Mouse (Mus musculus) G1E (cell line): ENCODE results near the gene Capzb. TPM values are rescaled to one million over a fixed set of nuclear protein-coding genes. Genes with fewer than 3 reads are reported as not detected.

ENCODE experiments used
- ATAC-seq: 2 replicates; pipeline ENCODE4 v1.8.0; 2016; ENCODE audit warnings: mild to moderate bottlenecking; ENCODE audit not compliant: insufficient number of reproducible peaks, poor library complexity, low FRiP score, severe bottlenecking; ENCODE audit errors: extremely low read depth
- DNase-seq: peaks from one replicate; pipeline ENCODE4 v3.0.0; 2012; ENCODE audit warnings: low spot score
- H3K27me3 ChIP-seq: 2 replicates; pipeline ENCODE4 v1.6.1; 2012; ENCODE audit warnings: mild to moderate bottlenecking, low read length, inconsistent platforms; ENCODE audit not compliant: insufficient read depth
- H3K36me3 ChIP-seq: replicated peaks from 2 replicates; pipeline ENCODE3; 2012; ENCODE audit warnings: mild to moderate bottlenecking, inconsistent platforms
- H3K4me1 ChIP-seq: 2 replicates; pipeline ENCODE4 v1.6.1; 2012; ENCODE audit warnings: low read depth, low read length, inconsistent platforms, mixed read lengths; ENCODE audit not compliant: insufficient read depth
- H3K4me3 ChIP-seq: 2 replicates; pipeline ENCODE4 v1.5.1; 2012; ENCODE audit warnings: low read depth, mild to moderate bottlenecking, inconsistent platforms, low read length, moderate library complexity, mixed read lengths
- H3K9me3 ChIP-seq: replicated peaks from 2 replicates; pipeline ENCODE4 v1.6.1; 2012; ENCODE audit warnings: inconsistent platforms
- CTCF ChIP-seq: IDR thresholded peaks from 2 replicates; pipeline ENCODE4 v1.5.1; 2012; ENCODE audit warnings: low read depth, low read length, inconsistent platforms, mixed read lengths
- GATA1 ChIP-seq: IDR thresholded peaks from 2 replicates; pipeline ENCODE4 v1.6.1; 2012; ENCODE audit warnings: borderline replicate concordance, low read length, inconsistent platforms, mixed read lengths
- GATA2 ChIP-seq: IDR thresholded peaks from 2 replicates; pipeline ENCODE4 v1.6.1; 2012; ENCODE audit warnings: low read depth, low read length, inconsistent platforms, borderline replicate concordance
- POLR2AphosphoS5 ChIP-seq: IDR thresholded peaks from 2 replicates; pipeline ENCODE4 v1.6.1; 2012; ENCODE audit warnings: low read depth, low read length, inconsistent platforms; ENCODE audit not compliant: insufficient replicate concordance
- TAL1 ChIP-seq: conservative IDR thresholded peaks from 2 replicates; pipeline ENCODE4 v1.6.1; 2012; ENCODE audit warnings: low read depth, low read length, inconsistent platforms, mixed read lengths
- polyA plus RNA-seq: library from polyadenylated mRNA; stranded (reverse); fragments of >175 nt; gene quantifications from 2 replicates; pipeline ENCODE4 v1.2.3, GENCODE M21; 2012
- total RNA-seq, 2 experiments: library from RNA; stranded (forward) in 1 of 2; stranded (reverse) in 1 of 2; fragments of 200-1000 nt in 1 of 2; fragments of >200 nt in 1 of 2; fragmentation: Nextera tagmentation in 1 of 2; gene quantifications; 2 replicates each; pipeline ENCODE4 v1.2.3; 2014 to 2017

Capzb gene
- total and polyA plus RNA-seq, 3 experiments = 91.8 to 310 (median 110) TPM

DNA sequence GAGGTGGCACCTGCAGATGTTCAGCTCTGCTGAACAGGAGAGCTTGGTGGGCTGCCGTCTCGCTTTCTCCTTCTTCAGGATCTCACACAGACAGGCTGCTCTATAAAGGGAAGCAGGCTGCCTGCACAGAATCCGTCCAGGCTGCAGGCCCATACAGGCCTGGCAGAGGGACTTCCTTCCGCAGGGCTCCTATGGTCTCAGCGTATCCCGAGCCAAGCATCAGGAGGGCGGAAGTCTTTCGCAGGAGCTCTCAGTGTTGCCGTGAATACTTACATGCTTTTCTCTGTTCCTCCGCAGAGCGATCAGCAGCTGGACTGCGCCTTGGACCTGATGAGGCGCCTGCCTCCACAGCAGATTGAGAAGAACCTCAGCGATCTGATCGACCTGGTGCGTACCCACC is 45.9 kb downstream of the Capzb start:
- H3K4me3 ChIP-seq = no peak overlapping the region
- TF ChIP-seq TAL1 = no peak
- TF ChIP-seq POLR2AphosphoS5 = no peak
- no peak for TF ChIP-seq GATA1
- TF ChIP-seq GATA2 = no peak
- TF ChIP-seq CTCF = no peak
- H3K4me1 ChIP-seq = peaks cover 13% of the 10 kb centered on the region
- H3K36me3 ChIP-seq = peaks cover 100% of the 10 kb centered on the region
- DNase-seq (no peak), ATAC-seq (no peak)
- no peaks in the 10 kb centered on the region for H3K9me3 ChIP-seq
- H3K27me3 ChIP-seq = no peaks in the 10 kb centered on the region

DNA sequence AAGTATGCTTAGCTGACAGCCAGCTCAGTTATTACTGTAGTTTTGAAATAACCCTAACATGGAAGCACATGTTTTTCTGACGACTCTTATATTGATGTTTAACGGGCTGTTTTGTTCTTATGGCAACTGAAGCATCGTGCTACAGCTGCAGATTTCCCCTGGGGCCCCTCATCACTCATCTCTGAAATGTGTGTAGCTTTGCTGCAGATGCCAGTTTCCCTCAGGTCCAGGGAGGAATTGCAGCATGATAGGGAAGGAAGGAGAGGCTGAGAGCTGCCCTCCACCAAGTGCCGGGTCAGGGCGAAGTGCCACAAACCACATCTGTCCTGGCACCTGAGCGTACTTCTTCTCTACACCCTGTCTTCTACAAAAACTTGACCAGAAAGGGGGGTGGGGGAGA is 47.6 kb downstream of the Capzb start:
- H3K4me3 ChIP-seq = no peak overlapping the region
- H3K36me3 ChIP-seq = peaks cover 99% of the 10 kb centered on the region
- TF ChIP-seq GATA1 (no peak), GATA2 (no peak), CTCF (no peak), TAL1 (no peak), POLR2AphosphoS5 (no peak)
- no peak for ATAC-seq
- no peak for DNase-seq
- H3K27me3 ChIP-seq = no peaks in the 10 kb centered on the region
- H3K4me1 ChIP-seq = peaks cover 13% of the 10 kb centered on the region
- no peaks in the 10 kb centered on the region for H3K9me3 ChIP-seq

DNA sequence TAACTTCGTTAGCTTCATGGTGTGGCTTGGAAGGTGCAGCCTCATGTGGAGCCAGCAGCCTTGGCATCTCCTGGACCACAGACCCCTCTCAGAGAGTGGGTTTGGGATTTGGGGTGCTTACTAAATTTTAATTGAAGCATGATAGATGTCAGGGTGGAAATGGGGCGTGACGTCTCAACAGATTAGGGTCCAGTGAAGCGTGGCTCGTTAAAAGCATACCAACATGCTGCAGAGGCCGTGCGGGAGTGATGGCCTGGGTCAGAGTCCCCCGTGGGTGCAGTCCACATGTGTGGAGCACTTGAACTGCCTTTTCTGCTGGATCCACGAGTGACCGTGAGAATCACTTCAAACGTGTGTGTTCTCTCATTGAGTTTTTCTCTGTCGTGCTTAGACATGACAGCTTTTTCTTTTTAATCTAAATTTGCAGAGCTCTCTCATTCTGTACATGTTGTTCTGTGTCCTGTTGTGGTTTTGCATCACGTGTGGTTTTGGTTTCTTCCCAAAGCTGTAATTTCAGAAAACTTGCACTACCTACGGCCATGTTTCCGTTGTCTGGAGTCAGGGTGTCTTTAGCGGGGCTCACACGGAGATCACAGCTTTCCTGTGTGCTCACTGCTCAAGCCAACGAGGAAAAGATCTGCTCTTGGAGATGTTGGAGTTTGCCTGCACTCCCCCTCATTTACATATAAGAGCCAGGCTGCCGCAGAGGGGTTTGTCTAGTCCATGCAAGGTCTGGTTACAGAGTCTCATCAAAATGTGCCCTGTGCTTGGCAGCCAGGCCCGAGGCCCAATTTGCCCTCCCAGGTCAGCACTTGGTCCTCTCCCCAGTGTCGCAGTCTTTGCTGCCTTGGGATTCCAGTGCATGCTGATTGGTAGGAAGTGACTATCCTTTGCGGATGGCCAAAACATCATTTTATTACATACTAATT is 49.2 kb downstream of the Capzb start:
- Histone ChIP-seq H3K9me3 (no peaks in the 10 kb centered on the region), H3K4me3 (no peak overlapping the region), H3K4me1 (peaks cover 11% of the 10 kb centered on the region), H3K27me3 (no peaks in the 10 kb centered on the region), H3K36me3 (peaks cover 99% of the 10 kb centered on the region)
- no peak for DNase-seq
- no peak for ATAC-seq
- TF ChIP-seq TAL1 (no peak), GATA1 (no peak), POLR2AphosphoS5 (no peak), GATA2 (no peak), CTCF (no peak)

DNA sequence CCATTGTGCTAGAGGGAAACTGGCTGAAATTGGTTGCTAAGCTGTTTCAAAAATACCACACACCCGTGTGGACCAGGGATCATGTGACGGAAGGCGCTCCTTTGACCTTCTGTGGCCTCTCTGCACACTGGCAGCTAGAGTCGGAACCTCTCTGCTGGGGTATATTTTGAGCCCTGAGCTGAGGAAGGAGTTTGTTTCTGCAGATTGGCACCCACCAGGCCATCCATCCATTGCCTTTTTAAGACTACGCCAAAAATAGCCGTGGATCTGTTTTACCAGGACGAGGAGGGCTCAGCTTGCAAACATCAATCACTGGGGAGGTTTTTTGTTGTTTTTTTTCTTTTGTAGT is 49.9 kb downstream of the Capzb start:
- ATAC-seq (no peak), DNase-seq (no peak)
- H3K4me1 ChIP-seq = peaks cover 11% of the 10 kb centered on the region
- no peaks in the 10 kb centered on the region for H3K9me3 ChIP-seq
- H3K36me3 ChIP-seq = peaks cover 99% of the 10 kb centered on the region
- no peak overlapping the region for H3K4me3 ChIP-seq
- TF ChIP-seq CTCF (no peak), GATA1 (no peak), GATA2 (no peak), TAL1 (no peak), POLR2AphosphoS5 (no peak)
- H3K27me3 ChIP-seq = no peaks in the 10 kb centered on the region

DNA sequence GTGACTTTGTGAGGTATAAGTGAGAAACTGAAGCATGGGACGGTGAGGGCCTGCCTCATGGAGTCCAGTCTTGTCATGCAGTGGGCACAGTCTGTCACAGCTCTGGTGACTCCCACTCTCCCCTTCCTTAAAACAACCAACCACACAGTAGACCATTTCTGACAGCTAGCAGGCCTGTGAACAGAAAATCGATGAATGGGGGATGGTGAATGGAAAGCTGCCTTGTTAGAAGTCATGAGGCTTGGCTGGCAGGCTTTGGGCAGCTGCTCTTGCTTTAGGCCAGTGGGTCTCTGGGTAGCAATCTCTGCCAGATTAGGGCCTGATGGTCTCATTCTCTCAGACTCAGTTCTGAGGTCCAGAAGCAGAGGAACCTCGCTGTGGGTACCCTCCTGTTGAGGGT is 51.5 kb downstream of the Capzb start:
- Histone ChIP-seq H3K4me1 (peaks cover 16% of the 10 kb centered on the region), H3K4me3 (no peak overlapping the region), H3K9me3 (no peaks in the 10 kb centered on the region), H3K27me3 (no peaks in the 10 kb centered on the region), H3K36me3 (peaks cover 99% of the 10 kb centered on the region)
- no peak for ATAC-seq
- no peak for DNase-seq
- no peak for TF ChIP-seq CTCF
- no peak for TF ChIP-seq TAL1
- no peak for TF ChIP-seq GATA2
- no peak for TF ChIP-seq GATA1

DNA sequence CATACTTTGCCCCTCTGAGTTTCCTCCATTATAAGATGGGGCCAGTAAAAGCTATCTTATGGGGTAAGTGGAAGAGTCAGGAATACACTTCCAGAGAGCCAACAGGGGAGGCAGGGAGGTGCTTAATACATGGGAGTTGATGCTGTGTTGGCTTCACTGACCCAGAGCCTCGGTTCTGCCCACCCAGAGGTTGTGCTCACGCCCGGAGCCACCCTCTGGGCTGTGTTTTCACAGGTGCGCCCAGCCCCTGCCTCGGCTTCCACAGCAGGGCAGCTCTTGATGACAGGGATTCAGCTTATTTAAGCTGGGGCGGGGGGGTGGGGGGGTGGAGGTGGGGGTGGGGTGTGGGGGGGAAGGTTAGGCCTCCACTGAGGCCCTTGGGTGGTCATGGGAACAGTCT is 52.1 kb downstream of the Capzb start:
- no peak for TF ChIP-seq CTCF
- no peak for TF ChIP-seq POLR2AphosphoS5
- H3K36me3 ChIP-seq = peaks cover 99% of the 10 kb centered on the region
- H3K4me1 ChIP-seq = peaks cover 16% of the 10 kb centered on the region
- H3K9me3 ChIP-seq = no peaks in the 10 kb centered on the region
- DNase-seq = no peak
- H3K27me3 ChIP-seq = no peaks in the 10 kb centered on the region
- ATAC-seq = no peak
- H3K4me3 ChIP-seq = no peak overlapping the region
